Mouse (Mus musculus): ENCODE measurements around the gene Lsm4.

Gene Lsm4

DNA sequence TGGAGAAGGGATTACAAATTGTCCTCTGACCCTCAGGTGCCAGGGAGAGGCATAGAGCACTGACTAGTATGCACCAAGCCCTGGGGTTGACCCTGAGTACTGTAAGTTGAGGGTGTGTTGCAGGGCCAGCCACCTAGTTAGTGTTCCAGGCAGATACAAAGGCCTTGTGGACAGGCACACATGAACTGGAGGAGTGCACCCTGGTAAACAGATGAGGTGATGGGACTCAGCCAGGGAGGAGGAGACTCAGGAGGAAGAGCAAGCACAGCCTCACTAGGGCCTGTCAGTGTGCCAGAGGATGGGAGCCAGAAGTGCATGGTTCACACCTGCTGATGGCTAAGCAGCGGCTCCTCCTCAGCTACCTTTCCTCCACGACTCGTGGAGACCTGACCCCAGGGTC is 7.0 kb downstream of the Lsm4 start:
- DNase-seq: peak; percentile 89 to 94

DNA sequence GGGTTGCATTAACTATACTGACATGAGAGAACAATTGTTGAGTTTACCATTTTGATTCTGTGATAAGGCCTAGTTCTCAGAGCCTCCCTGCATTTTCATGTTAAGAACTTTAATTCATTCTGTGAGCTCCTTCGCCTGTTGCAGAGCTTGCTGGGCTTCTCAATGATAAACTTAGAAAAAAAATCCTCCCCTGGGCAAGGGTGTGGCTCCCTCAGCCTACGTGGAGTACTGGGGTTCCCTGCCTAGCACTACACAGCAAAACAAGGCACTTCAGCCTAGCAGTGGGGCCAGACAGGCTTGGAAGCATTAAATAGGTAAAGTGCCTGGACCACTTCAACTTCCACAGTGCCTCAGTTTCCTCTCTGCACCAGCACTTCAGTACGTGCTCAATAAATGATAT is 8.4 kb downstream of the Lsm4 start:
- DNase-seq: no peak

DNA sequence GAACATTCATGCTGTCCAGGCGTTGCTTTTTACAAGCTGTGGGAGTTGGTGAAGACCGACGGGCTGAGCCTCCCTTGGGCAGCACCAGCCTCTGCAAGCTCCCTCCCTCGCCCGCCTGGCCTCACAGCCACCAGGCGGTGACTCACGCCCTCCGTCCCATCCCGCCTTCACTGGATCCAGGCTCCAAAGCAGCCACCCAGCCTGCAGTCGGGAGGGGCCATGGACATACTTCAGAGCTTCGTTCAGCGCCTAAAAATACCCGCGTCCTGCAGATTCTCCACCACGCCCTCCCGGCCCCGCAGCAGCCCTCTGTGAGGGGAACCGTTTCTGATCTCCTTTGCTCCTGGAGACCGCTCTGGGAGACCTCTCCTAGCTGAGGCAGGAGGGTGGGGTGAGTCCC is 9.1 kb downstream of the Lsm4 start:
- peak; percentile 48 to 79 for DNase-seq

DNA sequence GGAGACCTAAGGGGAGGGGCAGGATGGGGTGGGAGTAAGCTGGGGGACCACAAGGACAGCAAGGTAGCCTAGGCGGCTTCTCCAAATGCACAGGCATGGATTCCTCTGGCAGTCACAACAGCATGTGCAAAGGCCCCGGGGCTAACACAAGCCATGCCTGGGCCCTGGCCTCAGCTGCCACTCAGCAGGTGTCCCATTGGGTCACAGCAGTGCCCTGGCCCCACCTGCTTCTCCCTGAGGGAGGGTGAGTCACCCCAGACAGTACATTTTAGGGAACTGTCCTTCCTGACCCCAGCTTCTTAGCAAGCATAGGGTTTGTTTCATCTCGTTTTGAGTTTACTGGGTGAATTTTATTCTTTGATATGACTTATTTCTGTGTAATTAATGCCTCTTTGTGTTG is 9.6 kb downstream of the Lsm4 start:
- DNase-seq: no peak

DNA sequence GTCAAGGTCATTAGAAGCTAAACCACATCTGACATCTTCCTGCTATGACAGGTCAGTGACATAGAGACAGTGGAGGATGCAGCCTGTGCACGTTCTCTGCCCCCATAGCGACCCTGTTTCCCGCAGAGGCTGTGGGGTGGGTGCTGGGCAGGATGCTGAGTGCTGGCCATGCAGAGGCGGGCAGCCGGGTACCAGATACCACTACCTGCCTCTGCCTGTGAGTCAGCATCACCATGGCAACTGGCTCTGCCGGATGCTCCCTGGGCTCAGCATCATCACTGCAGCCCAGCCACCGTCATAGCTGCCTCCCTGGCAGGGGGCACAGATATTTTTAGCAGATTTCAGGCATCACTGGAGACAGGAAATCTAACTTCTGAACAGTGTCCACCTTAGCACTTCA is 11.2 kb downstream of the Lsm4 start:
- DNase-seq: no peak

DNA sequence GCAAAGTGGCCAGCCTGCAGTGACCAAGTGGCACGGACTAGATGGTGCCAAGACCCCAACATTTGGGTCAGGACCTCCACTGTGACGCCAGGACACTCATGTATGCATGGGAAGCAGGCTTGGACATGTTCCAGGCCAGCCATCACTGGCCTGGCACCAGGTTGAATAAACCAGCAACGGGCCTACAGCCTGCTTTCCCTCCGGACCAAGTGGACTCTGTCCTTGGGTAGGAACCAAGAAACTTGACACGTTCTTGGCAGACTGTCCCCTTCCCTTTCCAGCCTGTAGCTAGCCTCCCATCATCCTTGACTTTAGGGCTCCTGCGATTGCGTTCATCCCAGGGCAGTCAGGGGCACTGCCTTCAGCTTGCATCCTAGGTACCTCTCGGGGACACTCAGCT is 14.5 kb downstream of the Lsm4 start:
- peak; percentile 85 to 90 for DNase-seq

DNA sequence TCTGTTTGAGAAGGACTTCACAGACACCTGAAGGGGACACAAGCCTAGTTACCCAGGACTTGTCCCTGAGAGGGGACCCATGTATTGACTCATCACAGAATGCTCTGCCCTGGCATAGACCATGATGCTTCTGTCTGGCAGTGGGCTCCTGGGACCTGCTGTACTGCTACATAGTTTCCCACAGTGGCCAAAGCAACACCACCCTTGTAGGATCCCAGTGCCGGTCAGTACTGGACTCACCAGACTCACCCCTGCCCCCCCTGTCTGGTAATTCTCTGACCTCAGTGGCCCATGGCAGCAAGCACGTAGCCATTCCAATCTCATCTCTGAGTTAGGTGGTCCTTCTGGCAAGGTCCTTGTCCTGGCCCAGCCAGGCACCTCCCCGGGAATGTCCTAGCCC is 15.1 kb downstream of the Lsm4 start:
- DNase-seq: no peak

DNA sequence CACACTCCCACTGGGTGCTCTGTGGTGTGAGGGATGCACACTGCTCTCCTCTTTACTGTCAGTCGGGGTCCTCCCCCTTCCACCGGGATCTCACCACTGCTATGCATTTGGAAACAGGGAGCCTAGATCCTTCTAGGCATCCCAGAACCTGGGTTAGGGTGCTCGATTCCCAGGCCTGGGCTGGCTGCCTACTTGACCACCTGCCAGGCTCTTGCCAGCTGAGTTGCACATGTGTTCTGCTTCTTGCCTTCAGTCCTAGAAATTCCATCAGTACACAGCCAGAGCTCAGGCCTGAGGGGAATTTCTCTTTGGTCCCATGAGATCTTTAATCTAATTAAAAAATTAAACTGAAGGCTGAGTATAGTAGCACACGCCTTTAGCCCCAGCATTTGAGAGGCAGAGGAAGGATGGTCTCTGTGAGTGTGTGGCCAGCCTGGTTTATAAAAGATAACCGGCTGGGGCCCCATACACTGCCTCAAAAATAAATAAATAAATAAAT is 16.9 kb downstream of the Lsm4 start:
- no peak for DNase-seq

DNA sequence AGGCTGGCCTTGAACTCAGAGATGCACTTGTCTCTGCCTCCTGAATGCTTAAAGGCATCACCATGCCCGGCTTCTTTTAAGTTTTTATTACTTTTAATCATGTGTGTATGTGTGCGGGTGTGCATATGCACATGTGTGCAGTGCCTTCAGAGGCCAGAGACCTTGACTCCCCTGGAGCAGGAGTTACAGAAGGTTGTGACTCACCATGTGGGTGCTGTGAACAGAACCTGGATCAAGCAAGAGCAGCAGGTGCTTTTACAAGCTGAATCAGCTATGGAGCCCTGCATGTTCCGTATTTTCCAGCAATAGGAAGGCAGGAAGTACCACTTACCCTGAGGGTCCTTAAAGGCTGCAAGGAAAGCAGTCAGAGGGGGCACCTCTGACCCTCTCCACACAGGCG is 18.2 kb downstream of the Lsm4 start:
- no peak for DNase-seq

DNA sequence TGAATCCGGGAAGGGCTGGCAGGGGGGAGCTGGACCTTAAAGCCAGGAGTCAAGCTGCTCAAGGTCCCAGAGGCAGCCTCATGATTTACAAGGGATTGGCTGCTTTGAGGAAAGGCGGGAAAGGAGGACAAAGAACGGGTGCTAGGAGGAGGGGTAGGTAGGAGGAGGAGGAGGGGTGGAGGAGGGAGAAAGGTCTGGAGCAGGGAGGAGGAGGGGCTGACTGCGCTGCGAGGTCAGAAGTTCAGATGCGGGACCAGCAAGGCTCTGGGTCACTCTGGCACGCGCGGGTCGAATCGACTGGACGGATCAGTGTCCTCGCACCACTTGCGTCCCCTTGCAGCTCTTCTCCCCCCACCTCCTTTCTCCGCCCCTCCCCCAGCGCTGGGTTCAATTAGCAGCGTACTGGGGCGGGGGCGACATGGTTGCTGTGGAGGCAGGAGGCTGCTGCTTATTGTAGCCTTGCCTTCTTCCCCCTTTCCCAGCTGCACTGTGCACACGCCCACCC is 18.7 kb downstream of the Lsm4 start:
- DNase-seq: peak; percentile 71 to 89

DNA sequence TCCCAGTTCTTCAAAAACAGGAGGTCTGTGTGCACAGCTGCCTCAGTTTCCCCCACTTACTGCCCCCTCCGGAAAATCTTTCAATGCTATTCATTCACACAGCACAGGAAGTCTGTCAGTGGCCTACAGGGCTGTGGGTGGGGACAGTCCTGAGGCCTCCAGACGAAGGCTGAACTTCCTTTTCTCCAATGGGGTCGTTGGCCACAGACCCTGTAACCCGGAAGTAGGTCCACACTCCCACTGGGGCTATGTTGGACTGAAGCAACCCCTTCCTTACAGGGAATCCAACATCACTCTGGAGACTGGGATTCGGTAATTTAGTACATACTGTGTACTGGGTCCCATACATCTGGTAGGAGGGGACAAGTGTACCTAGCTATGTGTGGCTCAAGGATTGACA is 20.6 kb downstream of the Lsm4 start:
- no peak for DNase-seq

DNA sequence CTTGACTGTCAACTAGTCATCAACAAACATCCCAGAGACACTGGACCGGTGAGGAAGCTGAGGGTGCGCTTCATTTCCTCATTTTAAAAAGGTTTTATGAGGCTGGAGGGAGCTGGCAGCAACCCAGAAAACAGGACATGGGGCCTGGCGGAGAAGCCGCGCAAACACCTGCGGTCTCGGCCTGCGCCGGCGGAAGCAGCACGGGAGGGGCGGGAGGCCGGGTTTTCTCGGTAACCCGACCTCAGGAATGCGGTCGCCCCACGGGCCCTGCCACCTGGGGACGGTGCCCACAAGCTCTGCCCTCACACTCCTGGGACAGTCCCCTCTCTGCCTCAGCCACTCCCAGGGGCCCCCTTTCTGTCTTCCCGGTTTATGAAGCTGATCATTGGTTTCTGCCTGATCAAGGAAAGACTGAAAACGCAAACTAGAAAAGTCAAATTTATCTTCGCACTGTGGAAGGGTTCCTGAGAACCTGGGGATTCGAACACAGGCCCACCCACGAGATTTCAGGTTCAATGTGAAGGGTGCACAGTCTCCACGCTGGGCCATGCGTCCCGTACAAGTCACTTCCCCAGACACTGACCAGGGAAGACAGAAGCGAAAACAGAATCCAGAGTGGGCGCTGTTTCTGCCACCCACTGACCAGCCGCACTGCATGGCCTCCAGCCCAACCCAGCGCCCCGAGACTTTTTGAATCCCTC is 22.4 kb downstream of the Lsm4 start:
- peak; percentile 62 to 86 for DNase-seq

DNA sequence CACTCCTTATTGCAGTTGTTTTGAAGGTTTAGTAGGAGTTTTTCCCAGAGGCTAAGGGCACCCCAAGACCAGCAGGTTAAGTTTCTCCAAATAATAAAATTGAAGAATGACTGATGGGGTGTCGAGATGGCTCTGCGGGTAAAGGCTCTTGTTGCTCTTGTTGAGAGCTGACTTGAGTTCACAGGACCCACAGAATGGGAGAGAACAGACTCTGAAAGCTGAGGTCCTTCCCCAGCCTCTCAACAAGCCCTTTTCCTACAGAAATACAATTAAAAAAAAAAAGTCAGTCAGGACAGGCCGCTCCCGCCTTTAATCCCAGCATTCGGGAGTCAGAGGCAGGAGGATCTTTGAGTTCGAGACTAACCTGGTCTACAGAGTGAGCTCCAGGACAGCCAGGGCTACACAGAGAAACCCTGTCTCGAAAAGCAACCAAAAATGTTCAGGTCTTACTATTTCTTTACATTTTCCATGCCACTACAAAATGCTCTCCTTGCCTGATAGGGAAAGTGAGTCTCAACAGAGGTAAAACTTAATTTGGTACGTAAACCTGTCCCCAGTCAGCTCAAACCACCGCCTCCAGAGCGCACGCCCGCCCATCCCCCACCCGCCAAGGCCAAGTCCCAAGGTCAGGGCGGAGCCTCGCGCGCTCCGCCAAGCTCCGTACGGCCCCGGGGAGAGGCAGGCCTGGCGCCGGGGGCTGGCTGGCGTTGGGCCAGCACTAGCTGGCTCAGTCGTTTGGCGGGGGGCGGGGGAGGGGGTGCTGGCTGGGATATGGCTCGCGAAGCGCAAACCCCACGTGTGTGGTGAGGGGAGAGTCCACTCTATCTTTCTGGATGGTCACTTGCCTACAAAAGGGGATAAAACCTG is 23.2 kb downstream of the Lsm4 start:
- DNase-seq: peak; percentile 88 to 92

DNA sequence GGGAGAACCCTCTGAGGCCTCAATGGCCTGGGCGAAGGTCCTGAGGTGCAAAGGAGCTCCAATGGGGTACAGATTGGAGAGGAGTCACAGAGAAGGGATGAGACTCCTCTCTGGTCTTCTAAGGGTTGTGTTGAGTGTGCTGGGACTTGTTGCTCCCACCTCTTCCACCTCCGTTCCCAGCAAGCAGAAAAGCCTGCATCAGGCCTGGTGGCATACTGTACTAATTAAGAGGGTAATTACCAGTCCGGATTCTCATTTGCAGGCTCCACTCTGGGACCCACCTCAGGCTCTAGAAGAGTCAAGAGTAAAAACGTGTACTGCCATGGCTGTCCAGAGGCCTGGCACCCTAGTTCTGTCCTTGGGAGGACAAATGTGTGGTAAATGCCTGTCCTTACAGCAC is 23.9 kb downstream of the Lsm4 start:
- no peak for DNase-seq

DNA sequence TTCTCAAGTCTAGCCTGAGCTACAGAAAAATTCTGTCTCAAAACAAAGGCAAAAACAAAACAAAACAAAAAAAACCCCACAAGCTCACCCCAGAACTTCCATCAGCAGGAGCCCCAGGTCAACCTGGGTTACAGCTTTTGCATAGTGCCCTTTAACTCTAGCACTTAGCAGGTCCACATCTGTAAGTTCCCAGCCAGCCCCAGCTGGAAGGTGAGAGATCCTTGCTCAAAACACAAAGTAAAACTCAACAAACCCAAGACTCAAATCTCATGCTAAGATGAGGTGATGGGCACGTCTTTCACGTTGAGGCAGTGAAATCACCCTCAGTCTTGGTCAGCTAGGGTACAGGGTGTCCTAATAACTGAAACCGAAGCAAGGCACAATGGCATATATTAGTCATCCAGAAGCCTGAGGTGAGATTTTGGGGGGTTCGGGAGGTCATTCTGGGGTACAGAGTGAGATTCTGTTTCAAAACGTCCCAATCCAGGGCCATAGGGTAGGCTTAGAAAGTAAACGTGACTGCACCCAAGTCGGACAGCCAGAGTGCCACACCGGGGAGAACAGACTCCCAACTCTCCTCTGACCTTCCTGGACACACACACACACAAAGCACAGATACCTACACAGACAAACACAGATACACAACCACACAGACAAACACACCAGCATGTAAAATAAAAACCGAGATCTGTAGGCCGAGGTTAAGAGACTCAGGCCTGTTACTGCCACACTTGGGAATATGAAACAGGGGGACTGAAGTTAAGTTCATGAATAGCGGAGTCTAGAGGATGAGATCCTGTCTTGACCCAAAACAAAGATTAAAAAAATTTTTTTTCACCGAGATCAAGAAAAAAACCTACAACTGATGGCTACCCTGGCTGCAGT is 24.6 kb downstream of the Lsm4 start:
- DNase-seq: no peak

DNA sequence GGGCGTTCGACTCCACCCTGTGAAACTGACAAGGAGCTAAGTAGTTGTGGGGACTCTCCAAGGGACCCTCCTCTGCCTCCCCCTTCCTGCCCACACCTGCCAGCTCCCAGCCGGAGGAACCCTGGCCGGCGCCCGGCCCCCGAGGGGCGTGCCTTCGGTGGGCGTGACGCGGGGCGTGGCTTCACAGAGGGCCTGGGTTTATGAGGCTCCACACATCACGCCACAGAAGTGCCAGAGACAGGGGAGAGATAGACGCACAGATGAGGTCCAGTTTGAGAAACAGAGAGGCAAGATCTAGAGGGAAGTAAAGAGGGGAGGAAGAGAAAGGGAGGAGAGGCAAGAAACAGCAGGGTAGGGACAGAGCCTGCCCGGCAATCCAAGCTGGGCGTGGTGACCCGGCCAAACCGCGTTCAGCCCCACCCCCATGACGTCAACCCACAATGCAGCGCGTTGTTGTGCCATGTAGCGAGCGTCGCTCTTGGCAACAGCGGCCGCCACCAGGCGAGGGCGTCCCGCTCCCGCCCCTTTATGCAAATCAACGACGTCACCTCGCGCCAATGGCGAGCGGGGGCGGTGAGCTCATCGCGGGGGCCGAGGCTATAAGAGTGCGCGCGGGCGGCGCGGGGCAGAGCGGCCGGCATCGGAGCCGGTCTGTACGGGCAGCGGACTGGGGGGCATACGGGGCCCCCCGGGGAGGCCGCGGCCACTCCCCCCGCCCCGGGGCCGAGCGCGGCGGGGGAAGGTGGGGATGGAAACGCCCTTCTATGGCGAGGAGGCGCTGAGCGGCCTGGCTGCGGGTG is 25.5 kb downstream of the Lsm4 start, which contains the start of gene Jund:
TSS of gene Jund (plus strand) at position 640 of the 800 bp plus-strand sequence.
- peak; percentile 99 to 100 for DNase-seq

DNA sequence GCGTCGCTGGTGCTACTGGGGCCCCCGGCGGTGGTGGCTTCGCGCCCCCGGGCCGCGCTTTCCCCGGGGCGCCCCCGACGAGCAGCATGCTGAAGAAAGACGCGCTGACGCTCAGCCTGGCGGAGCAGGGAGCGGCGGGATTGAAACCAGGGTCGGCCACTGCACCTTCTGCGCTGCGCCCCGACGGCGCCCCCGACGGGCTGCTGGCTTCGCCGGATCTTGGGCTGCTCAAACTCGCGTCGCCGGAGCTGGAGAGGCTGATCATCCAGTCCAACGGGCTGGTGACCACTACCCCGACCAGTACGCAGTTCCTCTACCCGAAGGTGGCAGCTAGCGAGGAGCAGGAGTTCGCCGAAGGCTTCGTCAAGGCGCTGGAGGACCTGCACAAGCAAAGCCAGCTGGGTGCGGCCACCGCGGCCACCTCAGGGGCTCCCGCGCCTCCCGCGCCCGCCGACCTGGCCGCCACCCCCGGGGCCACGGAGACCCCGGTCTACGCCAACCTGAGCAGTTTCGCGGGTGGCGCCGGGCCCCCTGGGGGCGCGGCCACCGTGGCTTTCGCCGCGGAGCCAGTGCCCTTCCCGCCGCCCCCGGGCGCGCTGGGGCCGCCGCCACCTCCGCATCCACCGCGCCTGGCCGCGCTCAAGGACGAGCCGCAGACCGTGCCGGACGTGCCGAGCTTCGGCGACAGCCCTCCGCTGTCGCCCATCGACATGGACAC is 26.2 kb downstream of the Lsm4 start:
- peak in 1 of 2 experiments; percentile 56 for DNase-seq

DNA sequence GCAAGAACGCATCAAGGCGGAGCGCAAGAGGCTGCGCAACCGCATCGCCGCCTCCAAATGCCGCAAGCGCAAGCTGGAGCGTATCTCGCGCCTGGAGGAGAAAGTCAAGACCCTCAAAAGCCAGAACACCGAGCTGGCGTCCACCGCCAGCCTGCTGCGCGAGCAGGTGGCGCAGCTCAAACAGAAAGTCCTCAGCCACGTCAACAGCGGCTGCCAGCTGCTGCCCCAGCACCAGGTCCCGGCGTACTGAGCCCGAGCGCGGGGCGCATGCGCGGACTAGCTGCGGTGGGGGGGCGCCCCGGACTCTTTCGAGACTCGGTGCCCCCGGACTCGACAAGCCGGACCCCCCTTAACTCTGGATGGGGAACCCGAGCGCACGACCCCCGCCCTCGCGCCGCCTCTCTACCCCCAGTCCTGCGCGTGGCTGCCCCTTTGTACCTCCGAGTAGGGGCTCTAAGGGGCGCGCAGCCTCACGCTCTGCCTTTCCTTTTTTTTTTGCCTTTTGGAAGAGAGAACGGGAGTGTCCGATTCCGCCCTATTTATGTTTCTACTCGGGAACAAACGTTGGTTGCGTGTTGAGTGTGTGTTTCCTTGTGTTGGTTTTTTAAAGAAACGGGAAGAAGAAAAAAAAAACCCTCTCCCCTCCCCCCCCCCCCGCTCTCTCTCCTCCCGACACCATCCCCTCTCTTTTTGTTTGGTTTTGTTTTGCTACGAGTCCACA is 26.9 kb downstream of the Lsm4 start:
- DNase-seq: peak; percentile 80 to 89

DNA sequence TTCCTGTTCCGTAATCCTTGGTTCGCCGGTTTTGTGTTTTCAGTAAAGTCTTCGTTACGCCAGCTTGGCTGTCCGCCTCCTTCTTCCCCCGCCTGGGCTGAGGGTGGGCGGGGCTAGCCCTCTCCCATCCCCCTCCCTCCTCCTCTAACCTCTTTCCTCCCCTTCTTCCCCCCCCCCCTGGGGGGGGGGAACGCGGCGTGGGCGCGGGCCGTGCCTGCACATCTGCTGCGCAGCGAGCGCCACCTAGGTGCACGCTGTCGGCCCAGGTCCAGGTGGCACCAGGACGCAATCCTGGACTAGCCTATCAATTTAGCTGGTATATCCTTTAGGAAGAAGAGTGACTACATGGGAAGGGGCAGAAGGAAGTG is 27.5 kb downstream of the Lsm4 start:
- peak; percentile 95 to 97 for DNase-seq
